Mouse (Mus musculus) liver, adult 2 months (tissue): ENCODE results near the gene Klrb1f.

Experiments used
- CTCF ChIP-seq: fragments of 200-500 bp; IDR thresholded peaks from 2 replicates; pipeline ENCODE4 v1.5.1; 2011; ENCODE audit warnings: low read depth, low read length, control low read depth
- POLR2A ChIP-seq: fragments of 200-500 bp; IDR thresholded peaks from 2 replicates; pipeline ENCODE4 v1.6.1; 2011; ENCODE audit warnings: low read length, control low read depth; ENCODE audit not compliant: insufficient read depth; ENCODE audit errors: extremely low read depth

GRCm38 (mm10) chr6:129001392-129001791 is 44.3 kb upstream of the Klrb1f start:
- TF ChIP-seq POLR2A (no peak), CTCF (no peak)
